Mouse (Mus musculus): Measurements from ENCODE around the gene Igsf21.

GRCm38 (mm10) chr4:140010728-140011470 is 235.7 kb downstream of the Igsf21 start:
- TF ChIP-seq CTCF (IDR thresholded peaks at IDR 0.05; ENCODE audit: low read depth, low read length) = no peak
- TF ChIP-seq POLR2A (IDR thresholded peaks at IDR 0.05; ENCODE audit: extremely low read depth, insufficient read depth, low read length) = no peak
